Mouse (Mus musculus): Measurements from ENCODE around the gene Slc9a6. TPM values are rescaled to one million over a fixed set of nuclear protein-coding genes. Genes with fewer than 3 reads are reported as not detected.

Slc9a6 gene
- total and polyA plus RNA-seq, 3 experiments, result 5.2 to 7.6 (median 5.3) TPM

- in situ Hi-C loops (cut with MboI; ENCODE audit: low pct_ligation_motif_present, low pct_unique_long_range_greater_than_20kb, low sequenced_read_pairs) (no loop called here), dilution Hi-C loops (cut with MboI; ENCODE audit: extremely low pct_ligation_motif_present, extremely low pct_unique_long_range_greater_than_20kb, low sequenced_read_pairs) (no loop called here)
- Histone ChIP-seq H3K27ac (ENCODE audit: insufficient read depth, low read depth) (no peak overlapping the region), H3K9ac (ENCODE audit: insufficient read depth, low read depth) (no peak overlapping the region), H3K4me1 (ENCODE audit: control insufficient read depth in 1 of 2, insufficient read depth in 2 of 2) (no peaks in the 10 kb centered on the region), H3K79me2 (replicated peaks; ENCODE audit: control insufficient read depth, extremely low read depth, insufficient read depth, poor library complexity, severe bottlenecking) (no peaks in the 10 kb centered on the region), H3K36me3 (replicated peaks in 1 of 2; ENCODE audit: control insufficient read depth in 1 of 2, insufficient read depth in 1 of 2, low read length in 1 of 2) (no peaks in the 10 kb centered on the region), H3K4me2 (ENCODE audit: insufficient read depth, low read depth, poor library complexity, severe bottlenecking) (no peak overlapping the region), H3K9me3 (replicated peaks; ENCODE audit: low read length) (no peaks in the 10 kb centered on the region), H3K4me3 (replicated peaks in 1 of 3; ENCODE audit: low read depth in 2 of 3, low read length in 2 of 3, poor library complexity in 1 of 3) (no peak overlapping the region), H3K27me3 (replicated peaks) (no peaks in the 10 kb centered on the region)
- DNase-seq (ENCODE audit: extremely low read depth), result no peak
- TF ChIP-seq RCOR1 (conservative IDR thresholded peaks at IDR 0.05; ENCODE audit: low read depth, low read length) (no peak), MAFK (IDR thresholded peaks at IDR 0.05; ENCODE audit: insufficient replicate concordance, low read length) (no peak), NRF1 (IDR thresholded peaks at IDR 0.05; ENCODE audit: low read depth, low read length) (no peak), CTCF (conservative IDR thresholded peaks at IDR 0.05 in 1 of 2, IDR thresholded peaks at IDR 0.05 in 1 of 2; ENCODE audit: low read depth in 2 of 2, low read length in 2 of 2) (no peak), ZKSCAN1 (IDR thresholded peaks at IDR 0.05; ENCODE audit: borderline replicate concordance, low read depth, low read length) (no peak), MAX (IDR thresholded peaks at IDR 0.05; ENCODE audit: low read length) (no peak), POLR2A (IDR thresholded peaks at IDR 0.05; ENCODE audit: low read depth, low read length) (no peak), KAT2A (IDR thresholded peaks at IDR 0.05; ENCODE audit: insufficient replicate concordance, low read length) (no peak), NELFE (IDR thresholded peaks at IDR 0.05; ENCODE audit: low read depth, low read length) (no peak), SMC3 (IDR thresholded peaks at IDR 0.05; ENCODE audit: low read depth, low read length) (no peak), ELF1 (IDR thresholded peaks at IDR 0.05; ENCODE audit: low read depth, low read length) (no peak), ZC3H11A (IDR thresholded peaks at IDR 0.05; ENCODE audit: low read depth, low read length) (no peak), PAX5 (IDR thresholded peaks at IDR 0.05; ENCODE audit: low read length) (no peak), E2F4 (IDR thresholded peaks at IDR 0.05; ENCODE audit: insufficient replicate concordance, low read depth, low read length) (no peak)
Measured at GRCm38 (mm10) chrX:56708592-56709370, 99.2 kb downstream of the Slc9a6 start.

GRCm38 (mm10) chrX:56710522-56710921, 101.0 kb downstream of the Slc9a6 start:
- H3K4me2 ChIP-seq (ENCODE audit: insufficient read depth, low read depth, poor library complexity, severe bottlenecking), result no peak overlapping the region
- H3K27me3 ChIP-seq (replicated peaks), result no peaks in the 10 kb centered on the region
- dilution Hi-C loops (cut with MboI; ENCODE audit: extremely low pct_ligation_motif_present, extremely low pct_unique_long_range_greater_than_20kb, low sequenced_read_pairs) (no loop called here), in situ Hi-C loops (cut with MboI; ENCODE audit: low pct_ligation_motif_present, low pct_unique_long_range_greater_than_20kb, low sequenced_read_pairs) (no loop called here)
- H3K4me3 ChIP-seq (replicated peaks in 1 of 3; ENCODE audit: low read depth in 2 of 3, low read length in 2 of 3, poor library complexity in 1 of 3), result no peak overlapping the region
- TF ChIP-seq ZKSCAN1 (IDR thresholded peaks at IDR 0.05; ENCODE audit: borderline replicate concordance, low read depth, low read length) (no peak), TCF12 (IDR thresholded peaks at IDR 0.05; ENCODE audit: low read depth, low read length) (no peak), RAD21 (IDR thresholded peaks at IDR 0.05; ENCODE audit: low read depth, low read length) (no peak), IRF4 (IDR thresholded peaks at IDR 0.05; ENCODE audit: low read depth, low read length) (no peak), KAT2A (IDR thresholded peaks at IDR 0.05; ENCODE audit: insufficient replicate concordance, low read length) (no peak), BHLHE40 (IDR thresholded peaks at IDR 0.05; ENCODE audit: low read depth, low read length) (no peak), CHD1 (IDR thresholded peaks at IDR 0.05; ENCODE audit: low read depth, low read length) (no peak), E2F4 (IDR thresholded peaks at IDR 0.05; ENCODE audit: insufficient replicate concordance, low read depth, low read length) (no peak), NELFE (IDR thresholded peaks at IDR 0.05; ENCODE audit: low read depth, low read length) (no peak), MEF2A (IDR thresholded peaks at IDR 0.05; ENCODE audit: borderline replicate concordance, low read depth, low read length) (no peak), CTCF (conservative IDR thresholded peaks at IDR 0.05 in 1 of 2, IDR thresholded peaks at IDR 0.05 in 1 of 2; ENCODE audit: low read depth in 2 of 2, low read length in 2 of 2) (no peak), JUND (conservative IDR thresholded peaks at IDR 0.05; ENCODE audit: low read depth, low read length) (no peak), MAFK (IDR thresholded peaks at IDR 0.05; ENCODE audit: insufficient replicate concordance, low read length) (no peak), EP300 (IDR thresholded peaks at IDR 0.05; ENCODE audit: low read length) (no peak)
- no peaks in the 10 kb centered on the region for H3K79me2 ChIP-seq (replicated peaks; ENCODE audit: control insufficient read depth, extremely low read depth, insufficient read depth, poor library complexity, severe bottlenecking)
- no peaks in the 10 kb centered on the region for H3K36me3 ChIP-seq (replicated peaks in 1 of 2; ENCODE audit: control insufficient read depth in 1 of 2, insufficient read depth in 1 of 2, low read length in 1 of 2)
- DNase-seq (ENCODE audit: extremely low read depth), result no peak
- no peaks in the 10 kb centered on the region for H3K4me1 ChIP-seq (ENCODE audit: control insufficient read depth in 1 of 2, insufficient read depth in 2 of 2)
- H3K9me3 ChIP-seq (replicated peaks; ENCODE audit: low read length), result no peaks in the 10 kb centered on the region
- H3K9ac ChIP-seq (ENCODE audit: insufficient read depth, low read depth), result no peak overlapping the region
- no peak overlapping the region for H3K27ac ChIP-seq (ENCODE audit: insufficient read depth, low read depth)
